Mouse (Mus musculus): ENCODE results near the gene Meis3. TPM values are rescaled to one million over a fixed set of nuclear protein-coding genes. Genes with fewer than 3 reads are reported as not detected.

Meis3 gene
- polyA plus RNA-seq (2015; fragmentation: Nextera tagmentation; extraction: Ambion mirVana), result 8.5 and 11.3 TPM in 2 replicates

DNA sequence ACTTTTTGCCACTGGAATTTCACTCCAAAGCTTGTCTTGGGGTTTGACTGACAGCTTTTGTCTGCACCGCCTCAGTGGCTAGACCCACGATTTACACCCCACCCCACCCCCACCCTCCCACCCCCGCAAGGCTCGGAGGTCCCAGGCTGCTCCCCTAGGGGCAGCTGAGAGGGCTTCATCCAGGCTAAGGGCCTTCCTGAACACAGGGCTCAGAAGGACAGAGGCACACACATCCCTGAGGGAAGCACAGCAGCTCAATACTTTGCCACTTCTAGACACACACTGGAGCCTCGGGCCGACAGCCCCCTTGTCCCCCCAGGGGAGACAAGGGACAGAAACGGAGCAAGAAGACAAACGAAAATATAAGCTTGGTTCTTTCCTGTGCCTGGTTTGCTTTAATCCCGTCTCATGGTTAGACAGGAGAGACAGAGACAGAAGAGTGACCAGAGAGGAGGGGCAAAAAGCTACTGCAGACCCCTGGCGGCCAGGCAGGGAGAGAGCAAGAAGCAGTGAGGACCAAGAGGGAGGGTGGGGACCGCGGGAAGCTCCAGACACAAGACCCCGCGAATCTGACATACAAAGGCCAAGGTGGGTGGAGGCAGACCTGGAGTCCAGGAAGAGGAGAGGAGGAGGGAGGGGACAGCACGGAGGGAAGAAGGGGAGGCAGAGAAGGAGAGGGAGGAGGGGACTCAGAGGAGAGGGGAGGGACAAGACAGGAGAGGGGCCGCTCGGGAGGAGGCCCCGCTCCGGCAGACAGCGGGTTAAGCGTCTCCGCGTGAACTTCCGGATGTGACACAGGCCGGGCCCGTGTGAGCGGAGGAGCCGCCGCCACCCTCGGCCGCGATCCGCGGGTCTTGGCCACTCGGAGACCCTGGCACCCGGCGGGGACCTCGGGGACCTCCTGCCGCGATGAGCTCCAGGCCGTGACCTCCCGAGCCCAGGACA is at the start of gene Meis3:
Gene Meis3, plus strand, starts transcription at position 494 of the 945 bp plus-strand sequence.

GRCm38 (mm10) chr7:16129421-16129845 is 45.5 kb upstream of the Meis3 start, which contains the start of gene Slc8a2:
Slc8a2 (plus strand) TSS chr7:16129826.

GRCm38 (mm10) chr7:16221582-16222272 is 46.8 kb downstream of the Meis3 start, which contains the start of gene Dhx34:
Dhx34 (minus strand) TSS chr7:16222037.

Other genes starting within 250 kb of the Meis3 start
- 158 and 170 TPM in 2 replicates for gene Nop53, start 229.0 kb upstream of the Meis3 start, polyA plus RNA-seq (2015; fragmentation: Nextera tagmentation; extraction: Ambion mirVana)
- gene Ehd2, start 207.5 kb upstream of the Meis3 start, polyA plus RNA-seq (2015; fragmentation: Nextera tagmentation; extraction: Ambion mirVana), result 66.9 and 87.8 TPM in 2 replicates
- 3.2 TPM in 2 replicates for gene Bicra, start 127.2 kb upstream of the Meis3 start, polyA plus RNA-seq (2015; fragmentation: Nextera tagmentation; extraction: Ambion mirVana)
- not detected in 2 replicates for gene Zfp541, start 113.3 kb upstream of the Meis3 start, polyA plus RNA-seq (2015; fragmentation: Nextera tagmentation; extraction: Ambion mirVana)
- 183 and 189 TPM in 2 replicates for gene Napa, start 76.6 kb upstream of the Meis3 start, polyA plus RNA-seq (2015; fragmentation: Nextera tagmentation; extraction: Ambion mirVana)
- 12.5 and 12.6 TPM in 2 replicates for gene Kptn, start 55.2 kb upstream of the Meis3 start, polyA plus RNA-seq (2015; fragmentation: Nextera tagmentation; extraction: Ambion mirVana)
- 0.04 and 0.06 TPM in 2 replicates for gene Slc8a2, start 45.3 kb upstream of the Meis3 start, polyA plus RNA-seq (2015; fragmentation: Nextera tagmentation; extraction: Ambion mirVana)
- gene Dhx34, start 46.9 kb downstream of the Meis3 start, polyA plus RNA-seq (2015; fragmentation: Nextera tagmentation; extraction: Ambion mirVana), result 5.0 and 5.1 TPM in 2 replicates
- gene C5ar2, start 69.1 kb downstream of the Meis3 start, polyA plus RNA-seq (2015; fragmentation: Nextera tagmentation; extraction: Ambion mirVana), result 0.13 and 0.17 TPM in 2 replicates
- 4.4 and 6.7 TPM in 2 replicates for gene C5ar1, start 84.5 kb downstream of the Meis3 start, polyA plus RNA-seq (2015; fragmentation: Nextera tagmentation; extraction: Ambion mirVana)
- 8.9 and 11.3 TPM in 2 replicates for gene Inafm1, start 98.5 kb downstream of the Meis3 start, polyA plus RNA-seq (2015; fragmentation: Nextera tagmentation; extraction: Ambion mirVana)
- 7.5 and 10.2 TPM in 2 replicates for gene Ccdc9, start 111.7 kb downstream of the Meis3 start, polyA plus RNA-seq (2015; fragmentation: Nextera tagmentation; extraction: Ambion mirVana)
- 4.0 and 8.4 TPM in 2 replicates for gene Bbc3, start 133.3 kb downstream of the Meis3 start, polyA plus RNA-seq (2015; fragmentation: Nextera tagmentation; extraction: Ambion mirVana)
- 73.8 and 87.4 TPM in 2 replicates for gene Sae1, start 212.7 kb downstream of the Meis3 start, polyA plus RNA-seq (2015; fragmentation: Nextera tagmentation; extraction: Ambion mirVana)
- gene Zc3h4, start 225.8 kb downstream of the Meis3 start, polyA plus RNA-seq (2015; fragmentation: Nextera tagmentation; extraction: Ambion mirVana), result 5.2 and 6.1 TPM in 2 replicates